Mouse (Mus musculus): ENCODE measurements at regions not wholly inside any gene's neighbourhood (a gene's known extent, or its start where the extent isn't known, plus 50 kb on each side); places are given as distances from the start of the nearest gene placed in this dataset.

- Histone ChIP-seq H3K27me3 (replicated peaks) (peaks cover 73% of the 10 kb centered on the region), H3K9me3 (peaks cover 5% of the 10 kb centered on the region), H3K36me3 (replicated peaks; ENCODE audit: low read length) (no peaks in the 10 kb centered on the region), H3K4me1 (peaks cover 44% of the 10 kb centered on the region), H3K4me3 (replicated peaks) (peak overlapping the region; percentile 64)
- TF ChIP-seq FLI1 (IDR thresholded peaks at IDR 0.05; ENCODE audit: low read length): no peak
- no peak for TF ChIP-seq GATA1 (IDR thresholded peaks at IDR 0.05; ENCODE audit: borderline replicate concordance, low read length)
These were observed 186.8 kb upstream of the Bmper start for GRCm38 (mm10) chr9:23035901-23036610.

- Histone ChIP-seq H3K4me3 (replicated peaks) (no peak overlapping the region), H3K27me3 (replicated peaks) (peaks cover 71% of the 10 kb centered on the region), H3K9me3 (peaks cover 7% of the 10 kb centered on the region; the same call in 1 of the 2 replicates), H3K4me1 (peaks cover 41% of the 10 kb centered on the region), H3K36me3 (replicated peaks; ENCODE audit: low read length) (no peaks in the 10 kb centered on the region)
- no peak for TF ChIP-seq FLI1 (IDR thresholded peaks at IDR 0.05; ENCODE audit: low read length)
- no peak for TF ChIP-seq GATA1 (IDR thresholded peaks at IDR 0.05; ENCODE audit: borderline replicate concordance, low read length)
These were observed 185.4 kb upstream of the Bmper start for GRCm38 (mm10) chr9:23037513-23037914.

DNA sequence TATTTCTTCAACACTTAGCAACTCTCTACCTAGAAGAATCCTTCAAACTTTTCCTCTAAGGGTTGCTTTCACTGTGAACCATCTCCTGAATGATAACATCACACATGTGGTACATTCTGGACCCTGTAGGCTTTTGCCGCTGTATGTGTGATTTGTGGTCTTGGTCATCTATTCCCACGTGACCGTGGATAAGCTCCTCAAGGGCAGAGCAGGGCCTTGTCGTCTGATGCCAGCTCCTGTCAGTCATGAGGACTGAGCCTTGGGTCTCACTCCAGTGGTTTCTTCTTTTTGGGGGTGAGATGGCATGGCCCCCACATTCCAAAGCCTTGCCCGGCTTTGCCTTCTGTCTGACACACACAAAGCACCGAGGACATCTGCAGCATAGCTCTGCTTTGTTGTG, 183.3 kb upstream of the Bmper start:
- H3K9me3 ChIP-seq: peaks cover 7% of the 10 kb centered on the region; the same call in 1 of the 2 replicates
- H3K36me3 ChIP-seq (replicated peaks; ENCODE audit: low read length): no peaks in the 10 kb centered on the region
- peaks cover 79% of the 10 kb centered on the region for H3K27me3 ChIP-seq (replicated peaks)
- TF ChIP-seq GATA1 (IDR thresholded peaks at IDR 0.05; ENCODE audit: borderline replicate concordance, low read length): no peak
- TF ChIP-seq FLI1 (IDR thresholded peaks at IDR 0.05; ENCODE audit: low read length): no peak
- no peak overlapping the region for H3K4me3 ChIP-seq (replicated peaks)
- peaks cover 27% of the 10 kb centered on the region for H3K4me1 ChIP-seq

DNA sequence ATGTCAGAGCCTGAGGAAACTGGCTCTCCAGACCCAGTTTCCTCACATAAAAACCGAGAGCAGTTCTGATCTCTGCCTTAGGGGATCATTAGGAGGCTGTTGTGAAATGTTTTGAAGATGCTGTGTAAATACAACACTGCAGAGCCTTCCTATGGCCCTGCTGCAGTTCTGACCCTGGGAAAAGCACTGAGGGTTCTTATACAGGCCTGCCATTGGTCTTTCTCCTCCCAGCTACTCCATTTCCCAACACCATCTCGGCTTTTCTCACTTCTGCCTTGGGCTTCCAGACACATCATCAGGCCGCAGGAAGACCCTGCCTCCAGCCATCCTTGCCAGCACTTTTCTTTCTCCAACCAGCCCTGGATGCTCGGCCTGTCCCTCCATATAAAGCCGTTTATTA, 181.9 kb upstream of the Bmper start:
- no peak overlapping the region for H3K4me3 ChIP-seq (replicated peaks)
- peaks cover 7% of the 10 kb centered on the region; the same call in 1 of the 2 replicates for H3K9me3 ChIP-seq
- H3K36me3 ChIP-seq (replicated peaks; ENCODE audit: low read length): no peaks in the 10 kb centered on the region
- no peak for TF ChIP-seq FLI1 (IDR thresholded peaks at IDR 0.05; ENCODE audit: low read length)
- no peak for TF ChIP-seq GATA1 (IDR thresholded peaks at IDR 0.05; ENCODE audit: borderline replicate concordance, low read length)
- H3K4me1 ChIP-seq: peaks cover 13% of the 10 kb centered on the region
- peaks cover 75% of the 10 kb centered on the region for H3K27me3 ChIP-seq (replicated peaks)

DNA sequence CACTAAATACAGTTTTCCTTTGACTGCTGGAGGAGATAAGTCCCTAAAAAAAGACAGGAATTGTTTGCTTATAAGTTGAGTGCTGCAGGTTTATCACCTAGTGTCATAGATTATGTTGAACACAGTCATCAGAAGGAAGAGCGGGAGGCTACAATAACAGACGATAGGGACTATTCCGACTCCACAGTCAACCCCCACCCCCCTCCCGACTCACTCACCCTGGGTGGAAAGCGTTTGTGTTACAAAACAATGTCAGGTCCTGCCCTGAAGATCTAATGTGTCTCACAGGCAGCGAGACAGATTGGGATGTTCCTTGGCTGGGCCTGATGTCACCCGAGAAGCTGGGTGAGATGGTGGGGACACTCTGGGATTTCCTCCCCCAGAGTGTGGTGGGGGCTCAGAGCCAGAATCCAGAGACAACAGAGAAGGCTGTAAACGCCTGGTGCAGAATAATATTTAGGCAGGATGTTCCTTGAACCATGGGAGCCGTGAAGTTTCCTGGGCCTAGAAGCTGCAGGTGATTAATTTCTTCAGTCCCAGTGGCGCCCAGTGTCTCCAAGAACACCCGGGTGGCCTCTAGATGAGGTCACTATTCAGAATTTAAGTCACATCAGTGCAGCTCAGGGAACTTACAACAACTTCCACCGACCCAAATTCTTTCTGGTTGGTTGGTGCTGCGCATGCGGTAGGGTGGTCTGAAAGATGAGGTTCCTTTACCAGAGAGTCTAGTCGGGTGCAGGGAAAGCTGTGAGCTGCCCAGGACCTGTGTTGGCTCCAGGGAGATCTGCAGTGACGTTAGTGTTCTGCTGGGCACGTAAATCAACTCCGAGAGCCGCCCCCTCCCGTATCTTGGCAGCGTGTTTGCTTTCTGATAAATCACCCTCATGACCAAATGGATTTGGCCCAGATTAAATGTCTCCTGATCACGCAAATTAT, 181.1 kb upstream of the Bmper start:
- TF ChIP-seq FLI1 (IDR thresholded peaks at IDR 0.05; ENCODE audit: low read length): no peak
- TF ChIP-seq GATA1 (IDR thresholded peaks at IDR 0.05; ENCODE audit: borderline replicate concordance, low read length): no peak
- H3K9me3 ChIP-seq: peaks cover 7% of the 10 kb centered on the region; the same call in 1 of the 2 replicates

GRCm38 (mm10) chr9:23043006-23043405, 179.9 kb upstream of the Bmper start:
- no peaks in the 10 kb centered on the region for H3K36me3 ChIP-seq (replicated peaks; ENCODE audit: low read length)
- TF ChIP-seq GATA1 (IDR thresholded peaks at IDR 0.05; ENCODE audit: borderline replicate concordance, low read length): no peak
- no peak for TF ChIP-seq FLI1 (IDR thresholded peaks at IDR 0.05; ENCODE audit: low read length)
- peaks cover 5% of the 10 kb centered on the region; the same call in 1 of the 2 replicates for H3K4me1 ChIP-seq
- peaks cover 55% of the 10 kb centered on the region for H3K27me3 ChIP-seq (replicated peaks)
- no peak overlapping the region for H3K4me3 ChIP-seq (replicated peaks)
- H3K9me3 ChIP-seq: peaks cover 7% of the 10 kb centered on the region; the same call in 1 of the 2 replicates

More for the DNA sequence above, 181.1 kb upstream of the Bmper start:
- peaks cover 67% of the 10 kb centered on the region for H3K27me3 ChIP-seq (replicated peaks)
- H3K36me3 ChIP-seq (replicated peaks; ENCODE audit: low read length): no peaks in the 10 kb centered on the region
- H3K4me1 ChIP-seq: peaks cover 5% of the 10 kb centered on the region; the same call in 1 of the 2 replicates
- no peak overlapping the region for H3K4me3 ChIP-seq (replicated peaks)

- Histone ChIP-seq H3K4me3 (replicated peaks) (no peak overlapping the region), H3K27me3 (replicated peaks) (peaks cover 51% of the 10 kb centered on the region), H3K4me1 (peaks cover 5% of the 10 kb centered on the region; the same call in 1 of the 2 replicates), H3K9me3 (peaks cover 7% of the 10 kb centered on the region; the same call in 1 of the 2 replicates), H3K36me3 (replicated peaks; ENCODE audit: low read length) (no peaks in the 10 kb centered on the region)
- TF ChIP-seq GATA1 (IDR thresholded peaks at IDR 0.05; ENCODE audit: borderline replicate concordance, low read length): no peak
- no peak for TF ChIP-seq FLI1 (IDR thresholded peaks at IDR 0.05; ENCODE audit: low read length)
These were observed 177.4 kb upstream of the Bmper start for GRCm38 (mm10) chr9:23045486-23045885.

DNA sequence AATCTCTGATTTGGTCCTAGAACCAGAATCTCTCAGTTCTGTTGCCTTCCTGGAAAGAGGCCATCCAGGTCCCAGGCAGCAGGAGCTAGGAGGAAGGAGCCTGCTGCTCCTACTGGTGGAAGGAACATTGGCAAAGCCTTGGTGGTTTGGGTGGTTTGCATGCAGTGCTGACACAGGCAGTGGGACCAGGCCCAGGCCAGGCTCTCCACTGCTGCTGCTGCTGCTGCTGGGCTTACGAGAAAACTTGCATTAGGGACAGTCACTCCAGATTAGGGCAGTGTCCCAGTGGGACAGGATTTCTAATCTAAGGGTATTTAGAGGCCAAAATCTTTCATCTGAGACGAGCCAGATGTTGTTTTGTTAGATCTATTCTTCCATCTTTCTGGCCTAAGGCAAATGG, 172.1 kb upstream of the Bmper start:
- TF ChIP-seq GATA1 (IDR thresholded peaks at IDR 0.05; ENCODE audit: borderline replicate concordance, low read length): no peak
- no peak for TF ChIP-seq FLI1 (IDR thresholded peaks at IDR 0.05; ENCODE audit: low read length)
- Histone ChIP-seq H3K4me1 (no peaks in the 10 kb centered on the region), H3K36me3 (replicated peaks; ENCODE audit: low read length) (no peaks in the 10 kb centered on the region), H3K9me3 (0 out of 2 replicates have a peak, but pooled peaks cover 4% of the 10 kb centered on the region), H3K4me3 (replicated peaks) (no peak overlapping the region), H3K27me3 (replicated peaks) (peaks cover 23% of the 10 kb centered on the region)

DNA sequence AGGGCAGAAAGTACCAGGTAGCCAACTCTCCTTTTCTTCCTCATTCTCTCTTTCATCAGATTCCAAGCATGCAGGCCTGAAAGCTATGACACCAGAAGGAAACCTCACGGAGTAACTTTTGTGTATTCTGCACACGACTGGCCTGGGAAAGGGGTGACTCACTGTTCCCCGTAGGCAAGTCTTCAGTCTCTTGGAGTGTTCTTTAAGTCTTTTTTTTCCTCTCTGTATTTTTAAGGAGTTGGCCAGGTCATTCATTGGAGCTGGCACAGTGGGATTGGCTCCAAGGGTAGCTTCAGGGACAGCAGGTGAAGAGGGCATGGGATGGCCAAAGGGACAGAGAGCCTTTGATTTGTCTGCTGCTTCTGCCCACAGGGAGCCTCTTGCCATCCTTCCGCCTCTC, 163.3 kb upstream of the Bmper start:
- Histone ChIP-seq H3K27me3 (replicated peaks) (peaks cover 3% of the 10 kb centered on the region), H3K4me3 (replicated peaks) (no peak overlapping the region), H3K36me3 (replicated peaks; ENCODE audit: low read length) (no peaks in the 10 kb centered on the region), H3K4me1 (peaks cover 25% of the 10 kb centered on the region), H3K9me3 (no peaks in the 10 kb centered on the region)
- TF ChIP-seq GATA1 (IDR thresholded peaks at IDR 0.05; ENCODE audit: borderline replicate concordance, low read length): no peak
- no peak for TF ChIP-seq FLI1 (IDR thresholded peaks at IDR 0.05; ENCODE audit: low read length)

All from megakaryocyte, embryonic 14.5 days (primary cell).